Mouse (Mus musculus): ENCODE results near the gene Il21r.

The Il21r gene

DNA sequence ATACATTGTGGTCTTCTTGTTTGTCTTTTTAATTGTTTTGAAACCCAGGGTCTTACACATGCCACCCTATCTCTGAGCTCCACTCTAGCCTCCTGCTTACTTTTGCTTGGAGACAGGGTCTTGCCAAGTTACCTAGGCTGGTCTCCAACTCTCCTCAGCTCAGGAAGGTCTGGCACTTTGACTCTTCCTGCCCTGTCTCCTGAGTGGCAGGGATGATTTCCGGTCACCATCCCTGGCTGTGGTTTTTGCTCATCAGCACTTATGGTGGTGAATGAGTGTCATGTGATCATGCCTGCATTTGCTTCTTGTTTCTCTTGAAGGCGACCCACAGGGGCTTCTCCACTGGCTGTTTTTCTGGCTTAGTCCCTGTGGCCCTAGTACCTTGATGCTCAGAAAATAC is 29.4 kb upstream of the Il21r start:
- in situ Hi-C loops (cut with MboI, MseI) = no loop called here

DNA sequence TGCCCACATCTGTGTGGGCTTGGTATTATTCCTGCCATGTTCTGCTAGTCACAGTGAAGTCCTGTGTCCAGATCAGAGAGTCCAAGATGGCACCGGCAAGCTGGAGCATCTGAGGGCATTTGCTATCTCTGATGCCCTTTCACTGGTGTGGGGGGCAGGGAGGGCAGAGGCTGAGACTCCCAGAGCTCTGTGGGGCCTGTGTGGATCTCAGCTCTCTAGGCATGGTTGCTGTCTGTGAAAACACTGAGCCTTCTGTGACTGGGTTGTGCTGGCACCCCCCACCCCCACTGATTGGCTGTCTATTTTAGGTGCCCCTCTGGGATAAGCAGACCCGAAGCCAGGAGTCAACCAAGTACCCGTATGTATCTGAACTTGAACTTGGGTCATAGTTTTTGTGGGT is 28.4 kb upstream of the Il21r start:
- in situ Hi-C loops (cut with MboI, MseI) = loop anchor here in 1 of 2 experiments (5.0 kb wide), 1 partner anchor 108 kb away; no protein-coding TSS in a partner anchor

DNA sequence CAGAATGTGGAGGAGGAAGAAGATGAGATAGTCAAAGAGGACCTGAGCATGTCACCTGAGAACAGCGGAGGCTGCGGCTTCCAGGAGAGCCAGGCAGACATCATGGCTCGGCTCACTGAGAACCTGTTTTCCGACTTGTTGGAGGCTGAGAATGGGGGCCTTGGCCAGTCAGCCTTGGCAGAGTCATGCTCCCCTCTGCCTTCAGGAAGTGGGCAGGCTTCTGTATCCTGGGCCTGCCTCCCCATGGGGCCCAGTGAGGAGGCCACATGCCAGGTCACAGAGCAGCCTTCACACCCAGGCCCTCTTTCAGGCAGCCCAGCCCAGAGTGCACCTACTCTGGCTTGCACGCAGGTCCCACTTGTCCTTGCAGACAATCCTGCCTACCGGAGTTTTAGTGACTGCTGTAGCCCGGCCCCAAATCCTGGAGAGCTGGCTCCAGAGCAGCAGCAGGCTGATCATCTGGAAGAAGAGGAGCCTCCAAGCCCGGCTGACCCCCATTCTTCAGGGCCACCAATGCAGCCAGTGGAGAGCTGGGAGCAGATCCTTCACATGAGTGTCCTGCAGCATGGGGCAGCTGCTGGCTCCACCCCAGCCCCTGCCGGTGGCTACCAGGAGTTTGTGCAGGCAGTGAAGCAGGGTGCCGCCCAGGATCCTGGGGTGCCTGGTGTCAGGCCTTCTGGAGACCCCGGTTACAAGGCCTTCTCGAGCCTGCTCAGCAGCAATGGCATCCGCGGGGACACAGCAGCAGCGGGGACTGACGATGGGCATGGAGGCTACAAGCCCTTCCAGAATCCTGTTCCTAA is 27.3 kb upstream of the Il21r start:
- in situ Hi-C loops (cut with MboI, MseI) = loop anchor here in 1 of 2 experiments (5.0 kb wide), 1 partner anchor 109 kb away; no protein-coding TSS in a partner anchor

- in situ Hi-C loops (cut with MboI, MseI) = loop anchor here in 1 of 2 experiments (5.0 kb wide), 1 partner anchor 110 kb away; no protein-coding TSS in a partner anchor
Observed at GRCm38 (mm10) chr7:125576982-125577381, 26.2 kb upstream of the Il21r start.

DNA sequence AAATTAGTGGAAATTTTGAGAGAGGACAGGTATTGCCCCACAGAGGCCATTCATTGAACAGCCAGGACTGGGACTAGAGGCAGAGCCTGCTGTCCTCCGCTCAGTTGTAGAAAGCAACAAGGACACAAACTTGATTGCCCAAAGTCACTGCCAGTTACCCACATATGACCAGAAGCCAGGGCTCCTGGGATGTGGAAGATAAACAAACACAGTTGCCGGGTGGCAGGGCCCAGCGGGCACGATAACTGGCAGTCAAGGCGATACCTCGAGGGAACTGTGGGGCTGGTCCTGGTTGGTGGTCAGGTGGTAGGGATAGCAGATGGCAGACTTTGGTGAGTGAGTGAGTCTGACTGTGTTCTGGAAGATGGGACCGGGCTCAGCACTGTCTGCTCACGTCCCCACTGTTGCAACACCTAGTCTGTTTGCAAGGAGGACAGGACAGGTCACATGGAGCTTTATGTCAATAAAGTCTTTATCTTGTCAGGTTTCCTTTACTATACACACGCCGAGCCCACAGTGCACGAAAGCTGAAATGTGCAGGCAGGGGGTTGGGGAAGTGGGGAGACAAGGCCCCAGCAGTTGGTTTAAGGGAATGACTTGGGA is 25.6 kb upstream of the Il21r start:
- in situ Hi-C loops (cut with MboI, MseI) = loop anchor here in 1 of 2 experiments (5.0 kb wide), 1 partner anchor 110 kb away; no protein-coding TSS in a partner anchor

GRCm38 (mm10) chr7:125578106-125578505 is 25.1 kb upstream of the Il21r start:
- in situ Hi-C loops (cut with MboI, MseI) = loop anchor here in 1 of 2 experiments (5.0 kb wide), 1 partner anchor 111 kb away; no protein-coding TSS in a partner anchor

DNA sequence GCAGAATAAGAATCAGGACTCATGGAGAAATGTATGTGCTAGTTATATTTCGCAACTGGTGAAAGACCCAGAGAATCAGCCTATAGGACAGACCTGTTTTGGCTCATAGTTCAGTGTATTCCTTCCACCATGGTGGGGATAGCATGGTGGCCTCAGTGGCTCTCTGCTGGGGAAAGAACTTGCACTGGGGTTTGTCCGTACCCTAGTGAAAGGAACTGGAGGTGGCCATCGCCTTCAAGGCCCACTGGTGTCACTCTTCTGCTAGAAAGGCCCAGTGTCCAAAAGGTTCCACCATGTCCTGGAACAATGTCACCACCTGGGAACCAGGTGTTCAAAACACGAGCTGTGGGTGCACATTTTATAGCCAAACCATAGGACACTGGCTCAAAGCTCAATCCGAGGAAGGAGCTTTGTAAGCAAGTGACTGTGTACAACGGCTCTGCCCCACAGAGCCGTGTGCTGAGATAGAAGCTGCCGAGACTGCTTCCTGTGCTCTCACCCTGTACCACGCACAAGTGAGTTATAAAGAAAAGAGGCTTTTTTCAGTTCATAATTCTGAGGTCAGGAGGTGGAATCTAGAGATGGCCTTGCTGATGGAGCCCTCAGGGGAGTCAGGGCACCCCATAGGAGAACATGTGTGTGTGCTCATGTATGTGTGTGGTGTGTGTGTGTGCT is 23.5 kb upstream of the Il21r start:
- in situ Hi-C loops (cut with MboI, MseI) = loop anchor here in 1 of 2 experiments (5.0 kb wide), 1 partner anchor 112 kb away; no protein-coding TSS in a partner anchor

- in situ Hi-C loops (cut with MboI, MseI) = no loop called here
Observed at GRCm38 (mm10) chr7:125580220-125580549, 23.0 kb upstream of the Il21r start.

GRCm38 (mm10) chr7:125580625-125581316 is 22.5 kb upstream of the Il21r start:
- in situ Hi-C loops (cut with MboI, MseI) = no loop called here

- in situ Hi-C loops (cut with MboI, MseI) = no loop called here
Observed at GRCm38 (mm10) chr7:125581317-125581672, 21.9 kb upstream of the Il21r start.

DNA sequence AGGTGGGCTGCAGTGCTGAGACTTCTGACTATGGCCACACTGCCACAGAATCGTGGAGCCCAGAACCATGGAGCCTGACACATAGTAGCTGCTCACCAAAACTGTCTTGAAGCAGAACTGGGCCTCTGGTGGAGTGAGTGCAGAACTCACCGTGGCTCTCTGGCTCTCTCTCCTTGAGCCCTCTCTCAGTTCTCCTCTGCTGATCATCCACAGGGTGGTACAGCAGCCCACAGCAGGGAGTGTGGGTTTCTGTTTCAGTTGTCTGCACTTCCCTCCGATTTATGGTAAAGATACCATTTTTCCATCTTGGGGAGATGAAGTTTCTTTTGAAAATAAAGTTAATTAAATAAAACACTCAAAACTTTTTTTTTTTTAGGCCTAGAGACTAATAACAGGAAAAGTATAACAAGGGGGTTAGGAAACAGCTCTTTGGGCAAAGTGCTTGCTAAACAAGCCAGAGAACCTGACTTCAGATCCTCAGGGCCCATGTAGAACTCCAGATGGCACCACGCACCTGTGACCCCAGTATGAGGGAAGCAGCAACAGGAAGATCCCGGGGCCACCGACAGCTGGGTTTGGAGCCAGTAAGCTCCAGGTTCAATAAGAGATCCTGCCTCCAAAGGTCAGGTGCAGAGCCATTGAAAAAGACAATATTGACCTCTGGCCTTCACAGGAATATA is 19.8 kb upstream of the Il21r start:
- in situ Hi-C loops (cut with MboI, MseI) = no loop called here

DNA sequence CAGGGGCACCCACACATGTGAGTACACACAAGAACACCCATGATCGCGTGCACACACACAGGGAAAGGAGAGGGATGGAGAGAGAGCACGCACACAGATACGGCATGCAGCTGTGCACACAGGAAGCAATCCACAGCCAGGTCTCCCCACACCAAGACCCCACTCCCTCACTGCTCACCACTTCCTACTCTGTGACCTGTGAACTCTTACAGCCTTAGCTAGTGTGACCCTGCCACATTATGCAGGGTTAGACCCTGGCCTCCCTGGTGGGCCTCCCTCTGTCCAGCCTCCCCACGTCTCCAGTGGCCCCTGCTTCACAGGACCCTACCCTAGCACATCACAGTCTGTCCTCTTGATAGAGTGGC is 19.2 kb upstream of the Il21r start:
- in situ Hi-C loops (cut with MboI, MseI) = no loop called here

GRCm38 (mm10) chr7:125586355-125586754 is 16.9 kb upstream of the Il21r start:
- in situ Hi-C loops (cut with MboI, MseI) = no loop called here

GRCm38 (mm10) chr7:125588721-125589120 is 14.5 kb upstream of the Il21r start:
- in situ Hi-C loops (cut with MboI, MseI) = no loop called here

DNA sequence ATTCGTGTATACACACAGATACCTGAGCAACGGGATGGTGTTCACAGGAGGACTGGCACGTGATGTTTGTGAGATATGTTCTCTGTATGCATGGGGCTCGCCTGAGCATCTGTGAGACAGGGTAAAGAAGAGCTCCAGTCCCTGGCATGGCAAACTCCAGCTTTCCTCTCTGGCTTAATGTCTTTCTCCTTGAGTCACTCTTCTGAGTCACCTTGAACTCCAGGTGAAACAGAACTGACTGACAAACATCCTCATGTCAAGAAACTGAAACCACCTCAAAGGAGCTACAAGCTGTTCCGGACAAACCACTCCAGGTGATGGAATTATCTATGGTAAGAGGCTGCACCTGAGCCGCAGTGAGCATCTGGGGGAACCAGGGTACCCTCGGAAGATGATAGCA is 13.3 kb upstream of the Il21r start:
- in situ Hi-C loops (cut with MboI, MseI) = no loop called here

DNA sequence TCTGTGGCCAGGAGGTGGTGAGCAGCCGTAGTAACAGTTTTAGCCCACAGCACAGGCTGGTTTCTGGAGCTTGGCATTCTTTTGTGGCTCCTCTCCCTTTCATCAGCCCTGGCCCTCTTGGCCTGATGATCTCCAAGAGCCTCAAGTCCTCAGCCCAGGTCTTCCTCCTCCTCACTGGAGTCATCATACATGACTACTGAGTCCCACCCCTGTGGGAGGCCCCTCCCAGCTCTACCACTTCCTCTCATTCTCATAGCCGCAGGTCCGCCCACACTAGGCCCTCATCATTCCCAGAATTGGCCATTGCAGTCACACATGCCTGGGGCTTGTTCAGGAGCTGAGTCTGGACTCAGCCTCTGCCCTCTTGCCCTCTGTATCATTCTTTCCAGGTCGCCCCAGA is 9.4 kb upstream of the Il21r start:
- in situ Hi-C loops (cut with MboI, MseI) = no loop called here

DNA sequence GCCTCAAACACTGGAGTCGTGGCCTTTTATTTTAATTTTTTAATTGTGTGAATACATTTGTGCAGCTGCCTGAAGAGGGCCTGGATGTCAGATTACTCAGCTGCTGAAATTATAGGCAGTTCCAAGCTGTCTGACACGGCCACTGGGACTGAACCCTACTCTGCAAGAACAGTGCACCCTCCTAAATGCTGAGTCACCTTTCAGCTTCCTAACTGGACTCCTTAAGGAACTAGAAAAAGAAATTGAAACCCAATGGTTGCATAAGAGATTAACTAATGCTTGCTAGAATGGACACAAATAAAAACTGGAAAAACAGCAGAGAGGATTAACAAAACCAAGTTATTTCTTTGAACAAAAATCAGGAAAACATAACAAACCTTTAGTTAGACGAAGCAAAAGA is 6.8 kb upstream of the Il21r start:
- in situ Hi-C loops (cut with MboI, MseI) = no loop called here

DNA sequence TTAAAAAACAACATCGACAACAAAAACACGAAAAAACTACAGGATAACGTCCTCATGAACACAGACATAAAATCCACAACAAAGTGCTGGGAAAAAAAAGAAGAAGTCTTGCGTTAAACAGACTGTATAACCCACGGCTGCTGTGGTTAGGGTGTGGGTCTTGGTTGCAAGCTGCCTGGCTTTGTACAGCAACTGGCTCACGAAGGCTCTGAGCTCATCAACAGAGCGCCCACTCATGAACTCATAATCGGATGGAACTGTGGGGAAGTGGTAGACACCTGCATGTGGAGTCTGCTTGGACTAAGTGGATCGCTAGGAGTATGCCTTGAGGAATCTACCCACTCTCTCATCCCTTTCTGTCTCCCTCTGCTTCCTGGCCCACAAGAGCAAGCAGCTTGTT is 6.1 kb upstream of the Il21r start:
- in situ Hi-C loops (cut with MboI, MseI) = no loop called here

GRCm38 (mm10) chr7:125597516-125598347 is 5.5 kb upstream of the Il21r start:
- in situ Hi-C loops (cut with MboI, MseI) = no loop called here

GRCm38 (mm10) chr7:125599373-125599973 is 3.8 kb upstream of the Il21r start:
- in situ Hi-C loops (cut with MboI, MseI) = no loop called here
